Mouse (Mus musculus): ENCODE data around the gene Insl3. TPM values are rescaled to one million over a fixed set of nuclear protein-coding genes. Genes with fewer than 3 reads are reported as not detected.

Insl3 gene
- 10 to 100 TPM; 56.0 to 66.2 TPM for polyA plus RNA-seq (2017; shearing (Covaris generic))

DNA sequence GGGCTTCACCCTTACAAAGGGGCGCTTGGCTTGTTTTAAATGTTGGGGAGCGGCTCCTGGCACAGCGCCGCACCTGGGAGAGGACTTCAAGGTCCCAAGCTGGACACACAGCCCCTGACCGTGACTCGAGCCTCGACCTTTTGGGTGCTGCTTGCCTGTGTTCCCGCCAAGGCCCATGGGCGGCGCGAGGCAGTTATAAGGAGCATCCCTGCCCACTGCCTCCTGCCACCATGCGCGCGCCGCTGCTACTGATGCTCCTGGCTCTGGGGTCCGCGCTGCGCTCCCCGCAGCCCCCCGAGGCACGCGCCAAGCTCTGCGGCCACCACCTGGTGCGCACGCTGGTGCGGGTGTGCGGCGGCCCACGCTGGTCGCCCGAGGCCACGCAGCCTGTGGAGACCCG, at the start of gene Insl3:
Gene Insl3 (plus strand): TSS at position 187 of the 400 bp plus-strand sequence.

DNA sequence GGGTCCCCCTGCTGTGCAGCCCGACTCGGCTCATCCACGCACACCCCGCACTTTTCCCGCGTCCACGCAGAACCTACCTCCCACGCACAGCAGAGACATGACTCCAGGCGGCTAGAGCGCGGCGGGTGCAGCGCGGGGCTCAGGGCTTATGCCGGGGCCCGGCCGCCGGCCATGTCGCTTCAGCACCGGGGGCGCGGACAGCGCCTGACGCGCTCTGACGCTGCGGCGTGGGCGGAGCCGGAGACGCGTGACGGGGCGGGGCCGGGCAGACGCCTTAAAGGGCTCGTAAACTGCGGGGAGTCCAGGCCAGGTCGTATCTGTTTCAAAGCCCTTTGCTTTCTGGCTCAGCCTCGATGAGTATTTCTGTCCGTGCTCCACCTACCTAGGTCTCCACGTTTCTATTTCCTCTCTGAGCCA, 17.5 kb upstream of the Insl3 start, which contains the start of gene Unc13a:
Gene Unc13a (minus strand): TSS at position 209 of the 417 bp plus-strand sequence.

DNA sequence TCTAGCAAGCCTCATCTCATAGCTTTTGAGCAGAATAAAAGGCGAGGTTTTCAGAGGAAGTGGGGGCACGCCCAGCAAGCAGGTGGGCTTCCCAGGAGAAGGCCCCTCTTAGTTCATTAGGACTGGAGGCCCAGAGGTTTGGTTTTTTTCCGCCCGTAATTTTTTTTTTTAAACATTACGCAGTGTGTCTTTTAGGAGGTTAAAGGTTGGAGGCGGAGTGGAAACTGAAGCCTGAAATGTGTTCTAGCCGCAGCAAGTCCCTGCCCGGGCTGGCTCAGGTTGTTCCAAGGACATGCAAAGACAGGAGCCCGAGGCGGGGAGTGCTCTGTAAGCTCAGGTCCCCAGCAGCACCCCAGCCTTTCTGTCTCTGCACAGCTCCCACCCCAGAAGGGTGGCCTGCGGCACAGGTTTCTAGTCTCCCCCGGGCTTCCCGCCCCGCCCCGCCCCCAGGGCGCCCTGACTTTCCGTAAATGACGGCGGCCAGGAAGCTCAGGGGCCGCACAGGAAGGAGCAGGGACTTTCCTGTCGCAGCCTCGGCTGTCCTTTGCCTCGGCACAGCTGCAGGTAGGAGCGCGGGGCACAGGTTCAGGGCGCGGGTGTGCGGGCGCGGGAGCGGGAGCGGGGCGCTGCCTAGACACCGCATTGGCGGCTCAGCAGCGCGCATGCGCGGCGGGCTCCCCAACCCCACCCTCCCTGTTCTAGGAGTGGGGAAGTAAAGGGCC, 12.8 kb upstream of the Insl3 start, which contains the start of gene Jak3:
Gene Jak3 (plus strand): TSS at position 277 of the 722 bp plus-strand sequence.

DNA sequence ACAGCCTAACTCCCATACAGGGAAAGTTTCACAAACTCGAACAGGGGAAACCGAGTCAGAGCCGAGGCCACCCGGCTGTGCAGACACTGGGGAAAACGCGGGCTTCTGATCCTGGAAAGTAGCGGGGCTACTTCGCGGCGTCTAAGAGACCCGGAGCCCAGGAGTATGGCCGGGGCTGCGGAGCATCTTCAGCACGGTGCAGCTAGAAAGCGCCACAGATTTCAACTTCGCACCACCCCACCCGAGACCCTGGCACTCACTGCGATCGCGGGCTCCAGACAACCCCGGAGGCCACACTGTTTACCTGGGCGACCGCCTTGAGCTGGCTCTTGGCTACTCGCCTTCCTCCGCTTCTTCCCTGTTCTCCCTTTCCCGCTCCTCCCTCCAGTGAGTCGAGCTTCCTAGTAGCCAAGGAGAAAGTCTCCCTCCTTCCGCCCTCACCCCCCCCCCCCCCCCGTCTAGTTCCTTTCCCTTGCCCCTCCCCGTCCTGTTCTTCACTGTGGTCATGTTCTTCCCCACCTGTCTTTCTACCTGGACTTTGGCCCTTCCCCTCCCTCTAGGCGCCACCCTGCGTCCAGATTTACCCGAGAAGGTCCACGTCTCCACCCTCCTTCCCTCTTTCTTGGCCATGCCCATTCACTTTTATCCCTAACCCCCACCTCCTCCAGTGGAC, 12.5 kb downstream of the Insl3 start, which contains the start of gene B3gnt3:
Gene B3gnt3 (minus strand): TSS at position 376 of the 673 bp plus-strand sequence.

DNA sequence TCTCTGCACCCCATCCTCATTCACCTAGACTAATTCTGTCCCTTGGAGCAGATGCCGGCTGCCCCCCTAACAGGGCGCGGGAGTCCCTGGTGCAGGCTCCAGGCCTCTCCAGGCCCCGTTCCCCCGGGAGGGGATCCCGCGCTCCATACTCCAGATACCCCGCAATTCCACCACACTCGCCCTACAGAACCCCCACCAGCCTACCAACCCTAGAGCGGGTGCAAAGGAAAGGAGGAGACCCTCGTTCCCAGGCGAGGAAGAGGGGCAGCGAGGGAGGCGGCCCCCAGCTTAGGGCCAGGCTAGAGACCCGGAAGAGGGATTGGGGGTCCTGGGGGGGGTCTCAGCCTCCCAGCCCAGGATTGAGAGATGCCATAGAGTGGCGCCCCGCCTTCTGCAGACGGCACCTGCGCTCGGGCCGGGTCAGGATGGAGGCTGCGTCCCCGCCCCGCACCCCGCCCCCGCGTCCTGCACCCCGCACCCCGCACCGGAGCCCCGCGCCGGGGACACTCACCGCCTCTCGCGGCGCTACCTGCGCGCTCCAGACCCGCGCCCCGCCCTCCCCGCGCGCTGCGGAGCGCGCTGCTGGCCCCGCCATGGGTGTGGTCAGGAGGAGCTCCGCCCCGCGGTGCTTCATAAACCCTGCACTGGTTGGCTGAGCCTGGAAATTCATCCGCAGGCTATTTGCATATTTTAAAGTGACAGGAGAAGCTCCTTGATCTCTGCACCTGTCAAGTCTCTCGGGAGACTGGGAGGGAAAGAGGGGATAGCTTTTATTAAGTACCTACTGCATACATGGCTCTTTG, 36.3 kb downstream of the Insl3 start, which contains the start of gene Fcho1:
Gene Fcho1 (minus strand): TSS at position 595 of the 803 bp plus-strand sequence.

Other genes starting within 250 kb of the Insl3 start
- gene Abhd8, start 225.6 kb upstream of the Insl3 start, polyA plus RNA-seq (2017; shearing (Covaris generic)): 100 to 1,000 TPM; 123 to 182 TPM
- 10 to 100 TPM; 60.4 to 63.2 TPM for gene Mrpl34, start 224.3 kb upstream of the Insl3 start, polyA plus RNA-seq (2017; shearing (Covaris generic))
- 100 to 1,000 TPM in 1 of 2 experiments, 10 to 100 TPM in 1; 83.3 to 115 TPM for gene Dda1, start 220.0 kb upstream of the Insl3 start, polyA plus RNA-seq (2017; shearing (Covaris generic))
- 10 to 100 TPM; 15.7 to 26.6 TPM for gene Ano8, start 203.3 kb upstream of the Insl3 start, polyA plus RNA-seq (2017; shearing (Covaris generic))
- gene Gtpbp3, start 201.1 kb upstream of the Insl3 start, polyA plus RNA-seq (2017; shearing (Covaris generic)): 1 to 10 TPM; 8.7 to 9.3 TPM
- under 1 TPM in 1 of 2 experiments, not detected in 1; 0.20 TPM for gene Plvap, start 177.5 kb upstream of the Insl3 start, polyA plus RNA-seq (2017; shearing (Covaris generic))
- gene Ccdc194, start 163.5 kb upstream of the Insl3 start, polyA plus RNA-seq (2017; shearing (Covaris generic)): 1 to 10 TPM in 1 of 2 experiments, under 1 TPM in 1; 0.36 to 1.0 TPM
- 100 to 1,000 TPM; 106 to 121 TPM for gene Bst2, start 151.8 kb upstream of the Insl3 start, polyA plus RNA-seq (2017; shearing (Covaris generic))
- gene Mvb12a, start 146.3 kb upstream of the Insl3 start, polyA plus RNA-seq (2017; shearing (Covaris generic)): 10 to 100 TPM; 98.2 to 98.4 TPM
- 1 to 10 TPM; 2.2 to 2.7 TPM for gene Tmem221, start 130.3 kb upstream of the Insl3 start, polyA plus RNA-seq (2017; shearing (Covaris generic))
- 1 to 10 TPM in 1 of 2 experiments, under 1 TPM in 1; 0.18 to 3.6 TPM for gene Nxnl1, start 122.6 kb upstream of the Insl3 start, polyA plus RNA-seq (2017; shearing (Covaris generic))
- 10 to 100 TPM; 11.2 to 19.8 TPM for gene Slc27a1, start 120.3 kb upstream of the Insl3 start, polyA plus RNA-seq (2017; shearing (Covaris generic))
- 100 to 1,000 TPM in 1 of 2 experiments, 10 to 100 TPM in 1; 89.3 to 117 TPM for gene Pgls, start 97.0 kb upstream of the Insl3 start, polyA plus RNA-seq (2017; shearing (Covaris generic))
- 10 to 100 TPM in 1 of 2 experiments, 1 to 10 TPM in 1; 7.0 to 10.3 TPM for gene Fam129c, start 91.6 kb upstream of the Insl3 start, polyA plus RNA-seq (2017; shearing (Covaris generic))
- gene Colgalt1, start 78.2 kb upstream of the Insl3 start, polyA plus RNA-seq (2017; shearing (Covaris generic)): 10 to 100 TPM; 33.6 to 41.0 TPM
- under 1 TPM; 0.43 to 0.69 TPM for gene Unc13a, start 17.5 kb upstream of the Insl3 start, polyA plus RNA-seq (2017; shearing (Covaris generic))
- 100 to 1,000 TPM; 150 to 199 TPM for gene Jak3, start 12.9 kb upstream of the Insl3 start, polyA plus RNA-seq (2017; shearing (Covaris generic))
- 1 to 10 TPM; 5.9 to 6.5 TPM for gene B3gnt3, start 12.6 kb downstream of the Insl3 start, polyA plus RNA-seq (2017; shearing (Covaris generic))
- gene Fcho1, start 36.5 kb downstream of the Insl3 start, polyA plus RNA-seq (2017; shearing (Covaris generic)): 100 to 1,000 TPM; 219 to 246 TPM
- gene Zfp709, start 192.8 kb downstream of the Insl3 start, polyA plus RNA-seq (2017; shearing (Covaris generic)): 10 to 100 TPM in 1 of 2 experiments, 1 to 10 TPM in 1; 7.9 to 11.5 TPM
- 1 to 10 TPM; 7.0 TPM for gene Zfp882, start 219.4 kb downstream of the Insl3 start, polyA plus RNA-seq (2017; shearing (Covaris generic))
- gene Zfp617, start 219.4 kb downstream of the Insl3 start, polyA plus RNA-seq (2017; shearing (Covaris generic)): 10 to 100 TPM; 14.4 to 15.8 TPM